Mouse (Mus musculus) inflammation-experienced regulatory T-cells (primary cell): ENCODE results near the gene BC051665. TPM values are rescaled to one million over a fixed set of nuclear protein-coding genes. Genes with fewer than 3 reads are reported as not detected.

ENCODE experiments used
- polyA plus RNA-seq, 2 experiments: library from polyadenylated mRNA; unstranded; fragments of 100-300 nt; shearing (Covaris generic); gene quantifications; one replicate each; pipeline ENCODE4 v1.2.1; 2017

The BC051665 gene
- polyA plus RNA-seq = under 1 TPM in 1 of 2 experiments, not detected in 1; 0.62 TPM

GRCm38 (mm10) chr13:60786264-60786663 lies at the start of gene BC051665:
BC051665 (minus strand) TSS chr13:60786364.

GRCm38 (mm10) chr13:60802749-60803148 lies 16.6 kb upstream of the BC051665 start, which contains the start of gene Ctsll3:
Ctsll3 (minus strand) TSS chr13:60802849.

Other genes with a start within 250 kb of the BC051665 start
- gene Dapk1, start 184.4 kb downstream of the BC051665 start, polyA plus RNA-seq = 1 to 10 TPM in 1 of 2 experiments, under 1 TPM in 1; 0.88 to 4.4 TPM
- gene Ctsll3, start 16.5 kb upstream of the BC051665 start, polyA plus RNA-seq = not detected
- 1 to 10 TPM in 1 of 2 experiments, under 1 TPM in 1; 0.92 to 4.8 TPM for gene 4930486L24Rik, start 78.1 kb upstream of the BC051665 start, polyA plus RNA-seq
- gene Gm49392, start 110.5 kb upstream of the BC051665 start, polyA plus RNA-seq = under 1 TPM; 0.29 to 0.81 TPM
- 1 to 10 TPM; 5.1 to 7.9 TPM for gene Ctla2b, start 111.1 kb upstream of the BC051665 start, polyA plus RNA-seq
- gene Tpbpb, start 118.5 kb upstream of the BC051665 start, polyA plus RNA-seq = not detected
- not detected for gene Gm49393, start 149.2 kb upstream of the BC051665 start, polyA plus RNA-seq
- not detected for gene Gm49391, start 150.2 kb upstream of the BC051665 start, polyA plus RNA-seq
- gene Ctla2a, start 150.3 kb upstream of the BC051665 start, polyA plus RNA-seq = 10 to 100 TPM; 62.2 to 75.2 TPM
- under 1 TPM in 1 of 2 experiments, not detected in 1; 0.17 TPM for gene Tpbpa, start 155.6 kb upstream of the BC051665 start, polyA plus RNA-seq
- 1 to 10 TPM in 1 of 2 experiments, under 1 TPM in 1; 0.17 to 1.2 TPM for gene Ctsj, start 219.6 kb upstream of the BC051665 start, polyA plus RNA-seq